Mouse (Mus musculus): ENCODE measurements at regions not wholly inside any gene's neighbourhood (a gene's known extent, or its start where the extent isn't known, plus 50 kb on each side); places are given as distances from the start of the nearest gene placed in this dataset.

GRCm38 (mm10) chr2:8562948-8563347 is 1053.6 kb upstream of the Celf2 start:
- no peak for DNase-seq
- intact Hi-C loops (cut with DNase I): loop anchor here (10.0 kb wide), 1 partner anchor 52 kb away; no protein-coding TSS in a partner anchor

DNA sequence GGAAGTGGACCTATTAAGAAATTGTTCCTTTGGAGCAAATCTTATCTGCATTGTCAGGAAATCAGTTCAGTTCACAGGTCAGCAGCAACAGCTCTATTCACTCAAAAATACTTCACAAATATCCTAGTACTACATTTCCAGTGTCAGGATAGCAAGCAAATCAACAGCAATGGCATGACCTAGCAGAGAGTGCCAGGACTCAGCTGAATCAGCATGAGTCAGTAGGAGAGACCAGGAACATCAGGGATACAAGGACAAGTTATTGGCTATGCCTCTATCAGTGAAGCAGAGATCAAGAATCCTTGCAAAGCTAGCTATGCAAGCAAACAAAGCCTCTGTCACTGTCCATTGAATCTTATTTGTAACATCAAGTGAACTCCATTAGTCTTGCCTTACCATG is 1036.8 kb upstream of the Celf2 start:
- intact Hi-C loops (cut with DNase I): no loop called here
- no peak for DNase-seq

DNA sequence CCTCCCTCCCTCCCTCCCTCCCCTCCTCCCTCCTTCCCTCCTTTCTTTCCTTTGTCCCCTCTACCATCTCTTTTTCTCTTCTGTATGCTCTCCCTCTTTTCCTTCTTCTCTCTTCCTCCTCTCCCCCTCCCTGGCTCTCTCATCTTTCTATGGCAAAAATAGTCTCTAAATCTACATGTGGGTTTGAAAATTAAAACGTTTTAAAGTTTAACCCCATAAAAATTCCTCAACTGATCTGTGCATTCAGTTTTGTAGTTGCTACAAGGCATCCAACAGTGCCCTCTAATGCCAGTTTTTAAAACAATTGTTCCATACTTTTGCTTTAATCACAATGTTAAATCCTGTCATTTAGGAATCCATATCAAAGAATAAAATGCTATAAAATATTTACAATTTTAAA is 1027.5 kb upstream of the Celf2 start:
- DNase-seq: no peak
- intact Hi-C loops (cut with DNase I): no loop called here

DNA sequence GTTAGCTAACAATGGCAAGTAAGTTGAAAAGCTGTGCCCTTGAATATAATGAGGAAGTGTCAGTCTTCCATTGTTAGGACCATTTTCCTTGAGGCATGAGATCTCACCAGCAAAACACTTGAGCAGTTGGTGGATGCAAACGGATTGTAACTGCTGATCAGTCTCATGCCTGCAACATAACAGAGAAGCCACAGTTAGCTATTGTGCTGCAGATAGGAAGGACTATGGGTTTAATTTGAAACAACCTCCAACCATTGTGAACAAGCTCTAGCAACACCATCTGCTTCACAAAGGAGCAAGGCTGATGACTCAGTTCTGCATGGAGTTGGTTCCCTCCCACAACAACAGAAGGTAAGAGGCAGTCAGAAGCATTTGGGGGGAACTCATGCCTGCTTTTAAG is 989.1 kb upstream of the Celf2 start:
- DNase-seq: no peak
- intact Hi-C loops (cut with DNase I): no loop called here

GRCm38 (mm10) chr2:8477827-8478528 is 968.6 kb upstream of the Celf2 start:
- DNase-seq: no peak
- intact Hi-C loops (cut with DNase I): no loop called here

DNA sequence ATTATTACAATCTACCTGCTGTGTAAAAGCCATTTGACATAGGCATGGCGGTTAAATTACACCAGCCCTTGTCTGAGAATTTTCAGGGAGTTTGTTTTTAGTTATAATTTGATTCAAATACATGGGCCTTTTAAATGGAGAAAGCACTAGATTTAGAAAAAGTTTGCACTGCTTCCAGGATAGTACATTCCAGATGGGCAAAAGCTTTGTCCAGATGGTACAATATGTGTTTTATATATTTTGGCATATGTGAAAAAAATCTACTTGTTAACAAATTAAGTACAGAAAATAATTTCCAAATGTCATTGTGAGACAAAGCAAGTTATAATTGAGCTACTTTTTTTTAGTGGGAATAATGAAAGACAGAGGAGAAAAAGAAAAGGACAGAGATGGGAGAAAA is 961.2 kb upstream of the Celf2 start:
- intact Hi-C loops (cut with DNase I): no loop called here
- DNase-seq: no peak

DNA sequence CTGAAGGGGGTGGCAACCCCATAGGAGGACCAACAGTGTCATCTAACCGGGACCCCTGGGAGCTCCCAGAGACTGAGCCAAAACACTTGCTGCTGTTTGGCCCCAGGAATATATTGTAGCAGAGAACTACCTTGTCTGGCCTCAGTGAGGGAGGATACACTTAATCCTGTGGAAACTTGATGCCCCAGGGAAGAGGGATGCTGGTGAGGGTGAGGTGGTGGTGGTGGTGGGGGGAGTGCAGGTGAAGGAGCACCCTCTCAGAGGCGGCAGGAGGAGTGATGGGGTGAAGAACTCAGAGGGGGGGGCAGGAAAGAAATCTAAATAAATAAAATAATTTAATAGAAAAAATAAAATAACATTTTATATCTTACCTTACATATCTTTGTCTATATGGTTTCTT is 959.6 kb upstream of the Celf2 start:
- no peak for DNase-seq
- intact Hi-C loops (cut with DNase I): no loop called here

GRCm38 (mm10) chr2:8468351-8468750 is 959.0 kb upstream of the Celf2 start:
- no peak for DNase-seq
- intact Hi-C loops (cut with DNase I): no loop called here

DNA sequence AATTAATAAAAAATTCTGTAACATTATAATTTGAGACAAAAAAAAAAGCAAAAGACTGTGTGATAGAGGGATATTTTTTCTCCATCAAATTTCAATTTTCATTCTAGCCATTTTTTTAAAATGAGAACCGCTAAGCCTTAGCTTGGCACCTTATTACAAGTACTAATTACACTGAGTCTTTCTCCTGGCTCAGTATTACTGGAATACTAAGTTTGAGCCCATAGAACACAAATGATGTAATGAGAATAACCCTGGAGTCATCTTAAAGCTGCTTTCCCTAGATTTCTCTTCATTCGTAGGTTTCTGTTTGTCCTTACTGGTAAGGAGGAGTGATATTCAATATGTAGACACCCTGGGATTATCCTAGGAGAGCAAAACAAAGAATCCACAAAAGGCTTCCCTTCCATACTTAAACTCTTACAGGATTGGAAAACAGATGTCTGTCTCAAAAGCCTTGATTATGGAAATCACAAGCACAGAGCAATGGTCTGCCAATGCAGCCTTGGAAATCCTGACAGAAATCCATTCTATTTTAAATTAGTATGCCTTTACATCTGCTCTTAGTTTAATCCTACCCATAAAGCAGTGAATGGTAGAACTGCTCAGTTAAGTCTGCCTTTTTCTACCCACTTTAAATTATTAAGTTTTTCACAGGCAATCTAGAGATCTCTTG is 958.3 kb upstream of the Celf2 start:
- no peak for DNase-seq
- intact Hi-C loops (cut with DNase I): no loop called here

DNA sequence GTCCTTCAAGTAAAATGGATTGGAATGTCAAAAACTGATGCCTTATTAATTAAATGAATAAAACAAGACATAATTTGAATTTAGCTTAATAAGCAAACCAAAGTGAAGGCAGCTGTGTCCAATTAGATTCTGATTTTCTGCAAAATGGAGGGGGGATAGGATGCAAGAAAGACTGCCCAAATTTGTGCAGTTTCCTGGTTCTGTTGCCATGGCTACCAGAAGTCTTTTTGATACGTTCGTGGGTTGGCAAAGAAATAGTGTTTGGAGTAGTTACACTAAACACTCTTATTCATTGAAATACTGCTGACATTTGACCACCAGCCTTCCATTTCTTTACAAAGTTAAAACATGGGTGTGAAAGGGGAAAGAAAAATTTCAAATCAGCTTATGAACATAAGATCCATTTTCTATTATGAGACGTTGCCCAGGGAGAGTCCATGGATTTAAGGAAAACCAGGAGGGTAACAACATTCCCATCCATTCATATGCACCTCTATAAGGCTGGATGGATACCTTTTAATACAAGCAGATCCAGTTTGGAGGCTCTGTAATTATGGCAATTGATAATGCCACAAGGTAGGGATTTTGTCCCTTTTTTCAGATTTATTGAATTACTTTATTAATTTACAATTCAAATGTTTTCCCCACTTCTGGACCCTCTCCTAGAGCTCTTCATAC is 943.3 kb upstream of the Celf2 start:
- DNase-seq: no peak
- intact Hi-C loops (cut with DNase I): no loop called here

DNA sequence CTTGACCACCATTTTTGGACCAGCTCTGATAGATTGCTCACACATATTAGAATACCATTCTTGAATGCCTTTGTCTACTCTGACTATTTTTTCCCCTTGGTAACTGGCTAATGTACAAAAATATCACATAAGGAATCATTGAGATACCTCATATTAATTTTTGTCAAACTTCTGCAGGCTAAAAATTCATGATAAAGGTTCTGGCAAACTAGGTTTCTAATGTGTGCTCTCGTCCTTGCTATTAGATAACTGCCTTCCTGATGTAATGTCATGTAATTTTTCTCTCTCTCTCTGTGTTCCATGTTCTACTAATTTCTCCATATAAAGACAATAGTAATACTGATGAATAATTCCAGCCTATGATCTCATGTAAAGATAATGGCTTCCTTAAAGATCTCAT is 931.9 kb upstream of the Celf2 start:
- intact Hi-C loops (cut with DNase I): no loop called here
- no peak for DNase-seq

GRCm38 (mm10) chr2:8429652-8430343 is 920.4 kb upstream of the Celf2 start:
- DNase-seq: no peak
- intact Hi-C loops (cut with DNase I): no loop called here

GRCm38 (mm10) chr2:8428145-8428544 is 918.8 kb upstream of the Celf2 start:
- no peak for DNase-seq
- intact Hi-C loops (cut with DNase I): no loop called here

DNA sequence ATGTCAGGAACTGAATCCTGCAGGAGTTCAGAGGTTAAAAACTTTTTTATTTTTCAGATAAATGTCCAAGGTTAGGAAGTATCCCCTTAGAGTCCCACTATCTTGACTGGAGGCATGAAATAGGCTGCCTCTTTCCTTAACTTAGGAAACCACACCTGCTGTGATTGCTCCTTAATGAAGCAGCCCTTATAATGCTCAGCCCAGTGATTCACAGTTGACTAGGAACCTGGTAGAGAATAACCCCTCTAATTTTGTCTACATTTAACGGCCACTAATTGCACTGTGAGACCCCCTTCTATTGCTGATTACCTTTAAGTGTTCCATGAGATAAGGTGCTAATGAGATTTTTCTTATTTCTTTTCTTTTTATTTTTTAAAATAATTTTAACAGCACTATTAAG is 918.4 kb upstream of the Celf2 start:
- no peak for DNase-seq
- intact Hi-C loops (cut with DNase I): no loop called here

DNA sequence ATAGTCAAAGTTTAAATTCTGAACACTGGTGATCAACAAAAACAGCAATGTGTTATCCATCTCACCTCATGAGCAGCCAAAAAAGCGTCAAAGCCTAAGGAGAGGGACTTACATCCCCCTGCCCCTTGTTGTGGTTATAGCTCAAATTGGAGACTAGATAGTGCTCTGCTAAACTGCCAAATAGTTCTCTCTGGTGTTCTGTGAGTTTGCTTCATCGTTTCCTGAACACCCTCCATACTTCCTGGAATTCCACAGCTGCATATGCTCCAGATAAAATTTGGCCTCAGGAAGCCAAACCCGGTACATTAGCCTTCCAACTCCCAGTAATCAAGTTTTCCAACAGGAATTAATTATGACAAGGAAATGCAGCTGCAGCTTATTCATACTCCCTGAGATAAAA is 906.6 kb upstream of the Celf2 start:
- no peak for DNase-seq
- intact Hi-C loops (cut with DNase I): no loop called here

DNA sequence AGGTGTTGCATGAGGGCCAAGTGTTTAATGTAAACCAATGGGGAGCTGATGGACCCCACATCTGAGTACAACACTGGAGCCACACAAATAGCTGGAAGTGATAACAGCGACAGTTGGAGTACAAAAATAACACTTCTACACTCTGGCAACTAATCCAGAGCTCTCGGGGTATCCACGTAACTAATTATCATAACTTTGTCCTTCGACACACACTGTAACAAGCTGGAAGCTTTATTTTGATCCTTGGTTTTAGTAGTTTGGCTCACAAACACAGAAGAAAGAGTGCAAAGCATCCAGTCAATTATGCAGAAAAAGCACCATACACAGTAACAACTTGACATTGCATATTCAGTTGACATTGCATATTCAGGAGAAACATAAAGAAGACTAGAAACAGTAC is 884.8 kb upstream of the Celf2 start:
- intact Hi-C loops (cut with DNase I): loop anchor here (10.0 kb wide), 1 partner anchor 131 kb away; no protein-coding TSS in a partner anchor
- DNase-seq: no peak

DNA sequence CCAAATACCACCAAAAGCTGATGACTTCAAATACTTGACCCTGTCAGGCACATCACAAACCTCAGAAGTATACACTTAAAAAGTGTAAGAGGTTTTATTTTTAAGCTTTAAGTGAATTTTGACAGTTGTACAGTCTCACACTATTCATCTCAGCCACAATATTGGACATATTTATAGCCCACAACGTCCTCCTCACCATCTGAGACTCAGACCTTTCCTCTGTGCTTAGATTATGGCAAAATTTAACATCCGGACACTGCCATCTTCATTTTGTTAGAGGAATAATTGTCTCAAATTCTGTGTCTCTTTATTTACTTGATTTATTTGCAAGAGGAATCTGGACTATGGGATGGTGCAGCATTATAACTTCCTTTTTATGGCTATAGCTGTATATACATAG is 880.2 kb upstream of the Celf2 start:
- intact Hi-C loops (cut with DNase I): loop anchor here (10.0 kb wide), 2 partner anchors 245 to 1505 kb away; no protein-coding TSS in a partner anchor
- DNase-seq: no peak

- intact Hi-C loops (cut with DNase I): loop anchor here (10.0 kb wide), 2 partner anchors 255 to 1495 kb away; no protein-coding TSS in a partner anchor
Measured at GRCm38 (mm10) chr2:8380246-8380645, 870.9 kb upstream of the Celf2 start.

DNA sequence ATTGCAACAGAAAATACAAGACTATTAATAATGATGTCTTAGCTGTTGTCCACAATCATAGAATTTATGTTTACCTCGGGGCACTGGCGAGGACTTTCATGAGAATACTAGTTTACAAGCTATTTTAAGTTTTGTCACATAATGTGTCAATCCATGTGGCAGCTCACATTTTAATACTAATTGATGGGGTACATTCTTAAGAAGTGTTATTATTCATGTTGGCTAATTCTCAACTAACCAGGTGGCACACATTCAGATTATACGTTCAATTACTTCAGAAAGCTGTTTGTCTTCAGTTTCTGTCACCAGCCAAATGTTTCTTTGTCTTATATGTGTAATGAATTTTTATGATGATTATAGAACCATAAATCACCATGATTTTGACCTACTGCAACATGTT is 870.2 kb upstream of the Celf2 start:
- no peak for DNase-seq
- intact Hi-C loops (cut with DNase I): no loop called here

More at GRCm38 (mm10) chr2:8380246-8380645, 870.9 kb upstream of the Celf2 start:
- DNase-seq: peak; percentile 68

DNA sequence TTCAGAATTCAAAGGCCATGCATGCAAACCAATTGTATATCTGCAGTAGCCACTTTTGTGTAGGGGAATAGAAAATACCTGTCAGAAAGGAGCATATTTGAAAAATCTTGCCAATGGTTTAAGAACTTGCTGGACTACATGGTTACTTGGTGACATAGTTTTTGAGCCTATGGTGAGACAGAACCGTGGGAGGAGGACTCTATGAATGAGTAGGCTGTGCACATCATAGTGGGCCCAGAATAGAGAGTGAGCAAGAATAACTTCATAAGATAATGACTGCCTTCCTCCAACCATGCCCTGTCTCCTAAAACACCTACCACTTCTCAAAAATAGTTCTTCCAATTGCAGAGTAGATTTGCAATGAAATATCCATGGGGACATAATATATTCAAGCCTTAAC is 838.5 kb upstream of the Celf2 start:
- no peak for DNase-seq
- intact Hi-C loops (cut with DNase I): no loop called here

DNA sequence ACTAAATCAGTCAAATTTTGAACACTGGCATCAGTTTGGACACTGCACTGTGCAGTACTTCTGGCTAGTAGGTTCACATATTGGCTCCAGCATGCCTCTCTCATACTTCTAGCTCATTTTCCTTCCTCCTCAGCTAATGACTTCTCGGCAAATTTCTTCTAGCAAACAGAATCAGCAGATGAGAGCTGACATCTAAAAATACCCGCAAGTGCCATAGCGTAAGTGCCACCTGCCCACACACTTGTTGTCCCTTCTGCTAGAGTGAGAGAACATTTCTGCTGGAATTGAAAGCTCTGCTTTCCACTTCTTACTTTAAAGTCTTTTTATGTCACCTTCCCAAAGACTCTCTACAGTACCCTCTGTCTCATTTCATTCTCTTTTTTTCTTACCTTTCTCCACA is 835.4 kb upstream of the Celf2 start:
- no peak for DNase-seq
- intact Hi-C loops (cut with DNase I): no loop called here

All from left cerebral cortex, postnatal 4 days (tissue).